Mouse (Mus musculus) cerebral cortex, adult 2 months (tissue): ENCODE measurements around the gene Paqr7.

Experiments used
- WGBS: fragments of 180-500 bp; shearing (Covaris S2); methylation state at CpG from one replicate; pipeline ENCODE4 v1.1.7; 2018; 5-methylcytosine and 5-hydroxymethylcytosine counted together

Paqr7 gene

GRCm38 (mm10) chr4:134474240-134474639, 22.3 kb upstream of the Paqr7 start:
- 18% methylated on average over 8 of the region's 8 CpGs for WGBS

- 58% methylated on average over 8 of the region's 8 CpGs for WGBS
Measured at GRCm38 (mm10) chr4:134476899-134477298, 19.6 kb upstream of the Paqr7 start.

GRCm38 (mm10) chr4:134478031-134478430, 18.5 kb upstream of the Paqr7 start:
- 3% methylated on average over 9 of the region's 9 CpGs for WGBS

GRCm38 (mm10) chr4:134479839-134480238, 16.7 kb upstream of the Paqr7 start:
- 71% methylated on average over 4 of the region's 4 CpGs for WGBS

DNA sequence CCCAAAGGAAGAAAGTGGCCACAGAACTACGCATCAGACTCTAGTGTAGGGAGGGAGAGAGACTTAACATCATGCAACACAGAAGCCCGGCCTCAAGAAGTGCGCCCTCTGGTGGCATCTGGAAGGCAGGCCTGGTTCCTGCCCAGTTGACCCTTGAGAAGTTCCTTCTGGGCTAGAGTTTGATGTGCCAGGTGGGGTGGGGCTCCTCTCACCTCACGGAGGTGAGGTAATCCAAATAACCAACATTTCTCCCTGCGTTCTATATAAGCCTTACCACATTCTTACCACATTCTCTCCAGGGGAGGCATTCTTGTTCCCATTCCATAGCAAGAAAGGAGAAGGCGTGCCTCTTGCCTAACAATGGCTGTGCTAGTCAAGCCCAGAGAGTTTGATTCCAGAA, 15.6 kb upstream of the Paqr7 start:
- 32% methylated on average over 6 of the region's 6 CpGs for WGBS

DNA sequence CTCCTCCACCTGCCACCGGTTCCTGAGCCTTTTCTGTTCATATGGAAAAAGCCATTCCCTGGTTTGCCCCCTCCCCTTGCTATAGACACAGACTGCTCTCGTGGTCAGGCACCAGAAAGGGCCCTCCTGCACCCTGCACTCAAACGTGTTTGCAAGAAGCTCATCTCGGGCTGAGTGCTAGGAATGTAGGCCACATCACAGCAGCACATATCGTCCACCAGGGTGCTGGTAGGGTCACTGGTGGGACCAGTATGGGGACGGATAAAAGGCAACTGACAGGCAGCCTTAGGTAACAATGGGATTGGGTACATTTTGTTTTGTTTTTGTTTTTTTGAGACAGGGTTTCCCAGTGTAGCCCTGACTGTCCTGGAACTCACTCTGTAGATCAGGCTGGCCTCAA, 15.2 kb upstream of the Paqr7 start:
- 74% methylated on average over 6 of the region's 6 CpGs for WGBS

GRCm38 (mm10) chr4:134482442-134482841, 14.1 kb upstream of the Paqr7 start:
- WGBS = 88% methylated on average over 8 of the region's 8 CpGs

DNA sequence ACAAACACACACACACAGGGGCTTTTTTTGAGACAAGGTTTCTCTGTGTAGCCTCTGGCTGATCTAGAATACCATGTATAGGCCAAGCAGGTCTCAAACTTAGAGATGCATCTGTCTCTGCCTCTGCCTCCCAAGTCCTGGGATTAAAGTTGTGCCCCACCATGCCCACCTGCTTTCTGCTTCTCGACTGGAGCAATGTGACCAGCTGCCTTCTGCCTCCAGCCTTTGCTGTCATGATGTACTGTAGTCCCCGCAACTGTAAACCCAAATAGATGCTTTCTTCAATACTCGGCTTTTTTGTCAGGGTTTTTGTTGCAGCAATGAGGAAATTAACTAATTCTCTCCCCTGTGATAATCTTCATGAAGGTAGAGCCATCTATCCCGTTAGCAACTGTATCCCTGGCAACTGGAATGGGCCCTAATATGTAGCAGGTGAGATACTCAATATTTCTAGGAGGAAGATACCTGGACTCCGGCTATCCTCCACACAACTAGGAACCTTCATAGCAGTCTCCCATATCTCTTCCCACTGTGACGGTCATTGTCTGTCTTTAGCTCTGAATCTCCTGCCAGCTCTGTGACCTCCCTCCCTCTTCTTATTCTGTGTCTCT, 13.3 kb upstream of the Paqr7 start:
- 49% methylated on average over 6 of the region's 6 CpGs for WGBS

- 24% methylated on average over 6 of the region's 6 CpGs for WGBS
Measured at GRCm38 (mm10) chr4:134483696-134484095, 12.8 kb upstream of the Paqr7 start.

- 81% methylated on average over 10 of the region's 10 CpGs for WGBS
Measured at GRCm38 (mm10) chr4:134484231-134484630, 12.3 kb upstream of the Paqr7 start.

GRCm38 (mm10) chr4:134485151-134485900, 11.2 kb upstream of the Paqr7 start:
- WGBS = 86% methylated on average over 5 of the region's 5 CpGs

DNA sequence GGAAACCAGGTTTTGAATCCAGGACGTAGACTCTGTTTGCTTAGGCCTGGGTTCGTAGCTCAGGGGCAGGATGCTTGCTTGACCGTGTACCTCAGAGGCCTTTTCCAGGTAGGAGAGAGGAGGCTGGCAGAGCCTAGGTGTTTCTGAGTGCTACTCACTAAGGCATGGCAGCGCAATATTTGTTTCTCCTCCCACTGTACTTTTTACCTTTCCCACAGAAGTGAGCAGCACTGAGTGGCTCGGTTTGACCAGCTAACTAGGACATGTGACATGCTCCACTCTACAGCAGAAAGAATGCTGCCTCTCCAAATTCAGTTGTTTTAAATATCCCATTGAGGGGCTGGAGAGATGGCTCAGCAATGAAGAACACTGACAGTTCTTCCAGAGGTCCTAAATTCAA, 8.3 kb upstream of the Paqr7 start:
- WGBS = 96% methylated on average over 5 of the region's 5 CpGs

DNA sequence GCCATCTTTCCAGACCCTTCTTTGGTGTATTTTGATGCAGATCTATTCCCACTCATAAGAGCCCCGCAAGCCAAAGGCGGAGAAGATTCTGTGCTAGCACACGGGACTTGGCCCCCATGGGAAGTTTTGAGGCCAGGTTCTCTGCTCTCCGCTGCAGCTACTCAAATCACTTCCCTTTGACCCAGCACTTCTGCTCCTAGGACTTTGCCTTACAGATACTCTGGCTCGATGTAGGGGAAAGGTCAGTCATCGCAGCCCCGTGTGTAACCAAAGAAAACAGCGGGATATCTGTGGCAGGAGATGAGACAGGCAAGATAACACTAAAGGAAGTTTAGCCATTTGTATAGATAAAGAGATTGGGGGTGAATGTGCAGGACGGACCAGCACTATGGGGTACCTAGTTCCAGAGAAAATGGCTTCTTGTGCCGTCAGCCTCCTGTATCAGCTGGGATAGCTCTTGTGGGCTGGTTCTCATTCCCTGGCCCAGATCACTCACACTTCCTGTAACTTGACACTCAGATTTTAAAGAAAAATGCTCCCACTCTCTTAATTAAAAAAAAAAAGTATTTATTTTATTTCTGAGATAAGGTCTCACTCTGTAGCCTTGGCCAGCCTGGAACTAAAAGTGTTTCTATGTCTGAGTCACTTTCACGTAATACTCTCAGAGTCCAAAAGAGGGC, 6.4 kb upstream of the Paqr7 start:
- 74% methylated on average over 11 of the region's 11 CpGs for WGBS

- WGBS = 67% methylated on average over 6 of the region's 6 CpGs
Measured at GRCm38 (mm10) chr4:134491716-134492115, 4.8 kb upstream of the Paqr7 start.

DNA sequence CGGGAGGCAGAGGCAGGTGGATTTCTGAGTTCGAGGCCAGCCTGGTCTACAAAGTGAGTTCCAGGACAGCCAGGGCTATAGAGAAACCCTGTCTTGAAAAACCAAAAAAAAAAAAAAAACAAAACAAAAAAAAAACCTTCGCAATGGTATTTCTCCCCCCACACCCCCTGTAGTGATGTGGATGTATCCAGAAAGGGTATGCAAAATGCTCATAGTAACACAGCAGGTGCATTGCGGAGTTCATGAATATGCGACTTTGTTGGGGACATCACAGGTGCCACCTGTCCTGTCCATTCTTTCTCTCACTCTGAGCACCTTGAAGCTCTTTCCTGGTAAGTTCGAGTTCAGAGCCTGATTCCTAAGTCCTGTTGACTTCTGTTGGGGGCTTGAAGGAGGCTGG, 2.3 kb upstream of the Paqr7 start:
- 94% methylated on average over 6 of the region's 6 CpGs for WGBS

GRCm38 (mm10) chr4:134494780-134495545, 1.5 kb upstream of the Paqr7 start:
- 63% methylated on average over 16 of the region's 16 CpGs for WGBS

DNA sequence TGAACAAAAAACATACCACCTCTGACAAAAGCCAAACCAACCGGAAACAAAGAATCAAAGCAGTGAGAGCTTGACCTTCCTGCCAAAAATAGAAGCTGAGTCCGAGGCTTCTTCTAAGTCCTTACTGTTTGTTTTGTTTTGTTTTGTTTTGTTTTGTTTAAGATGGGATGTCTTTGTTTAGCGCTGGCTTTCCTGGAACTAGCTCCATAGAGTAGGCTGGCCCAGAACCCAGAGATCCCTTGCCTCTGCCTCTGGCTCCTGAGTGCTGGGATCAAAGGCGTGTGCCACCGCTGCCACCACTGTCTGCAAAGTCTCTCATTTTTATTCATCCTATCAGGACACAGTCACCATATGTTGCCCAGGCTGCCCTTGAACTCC, 962 bp upstream of the Paqr7 start:
- 62% methylated on average over 5 of the region's 5 CpGs for WGBS

GRCm38 (mm10) chr4:134497223-134497622, 726 bp downstream of the Paqr7 start:
- 5% methylated on average over 6 of the region's 6 CpGs for WGBS

DNA sequence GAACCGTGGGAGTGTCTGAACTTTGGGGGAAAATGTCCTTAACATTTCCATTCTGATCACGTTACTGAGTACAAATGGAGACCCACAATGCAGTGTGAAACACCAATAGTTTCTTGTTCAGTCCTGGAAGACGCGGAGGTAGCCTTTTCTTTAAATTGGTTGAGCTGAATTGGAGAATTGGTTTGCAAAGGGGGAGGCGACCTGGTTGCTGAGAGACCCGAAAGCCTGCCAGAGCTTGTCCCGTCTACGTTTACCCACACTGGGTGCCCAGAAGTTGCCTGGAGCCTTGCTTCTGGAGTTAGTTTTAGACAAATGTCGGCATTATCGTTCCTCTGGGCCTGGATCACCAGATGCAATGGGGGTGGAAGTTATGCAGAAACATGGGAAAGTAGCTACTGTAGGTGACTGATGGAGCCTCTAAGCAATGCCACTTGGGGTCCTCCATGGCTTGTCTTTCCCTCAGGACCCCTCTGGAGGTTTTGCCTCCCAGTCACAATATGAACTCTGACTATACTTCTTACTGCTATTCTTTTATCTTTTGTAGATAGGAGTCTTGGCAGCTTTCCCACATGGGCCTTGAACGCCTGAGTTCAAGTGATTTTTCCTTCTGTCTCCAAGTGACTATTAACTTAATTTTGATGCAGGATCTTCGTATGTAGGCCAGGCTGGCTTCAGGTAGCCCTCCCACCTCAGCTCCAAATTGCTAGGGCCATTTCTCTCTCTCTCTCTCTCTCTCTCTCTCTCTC, 1.7 kb downstream of the Paqr7 start:
- WGBS = 33% methylated on average over 12 of the region's 12 CpGs

DNA sequence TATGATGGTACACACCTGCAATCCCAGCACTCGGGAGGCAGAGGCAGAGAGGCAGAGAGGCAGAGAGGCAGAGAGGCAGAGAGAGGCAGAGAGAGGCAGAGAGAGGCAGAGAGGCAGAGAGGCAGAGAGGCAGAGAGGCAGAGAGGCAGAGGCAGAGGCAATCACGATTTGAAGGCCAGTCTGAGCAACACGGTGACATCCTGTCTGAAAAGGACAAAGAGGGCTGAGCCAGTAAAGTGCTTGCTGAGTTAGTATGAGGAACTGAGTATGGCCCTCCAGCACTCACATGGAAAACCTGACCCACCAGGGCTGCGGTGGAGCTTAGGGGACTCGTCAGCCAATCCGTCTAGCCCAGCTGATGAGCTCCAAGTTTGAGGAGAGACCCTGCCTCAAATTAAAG, 2.5 kb downstream of the Paqr7 start:
- 82% methylated on average over 6 of the region's 6 CpGs for WGBS

- 88% methylated on average over 6 of the region's 6 CpGs for WGBS
Measured at GRCm38 (mm10) chr4:134501095-134501494, 4.6 kb downstream of the Paqr7 start.
